ENCODE assay signal across 24 mouse cellular contexts in the genomic region with DNA sequence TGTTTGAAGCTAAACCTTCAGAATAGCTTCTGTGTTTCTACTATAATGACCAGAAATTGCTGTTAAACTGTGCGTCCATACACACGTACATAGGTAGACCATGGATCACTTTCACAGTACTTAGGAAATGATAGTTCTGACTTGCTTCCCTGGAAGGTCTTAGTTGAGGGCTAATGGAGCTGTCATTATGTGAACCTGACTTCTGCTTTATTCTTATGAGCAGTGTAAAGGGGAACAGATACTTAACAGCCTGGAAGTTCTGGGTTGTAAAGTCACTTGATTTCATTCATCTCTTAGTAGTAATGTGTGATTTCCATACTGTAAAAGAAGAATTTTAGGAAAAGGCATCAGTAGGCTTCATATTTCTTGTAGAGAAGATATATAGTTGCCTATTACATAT.
"Had no signal": no experiment of that assay in that cellular context is flagged by ENCODE, and none has a peak within 500 bp of the region (broad histone marks: within the 10 kb centered on the region; RNA-seq: fewer than 3 reads in every experiment).

No protein-coding gene starts in this region.

- H3K4me3 ChIP-seq: heart, embryonic 10.5 days; heart, embryonic 12.5 days; hindbrain, embryonic 13.5 days; hindbrain, embryonic 15.5 days; kidney, embryonic 15.5 days; limb, embryonic 13.5 days; limb, embryonic 15.5 days; liver, embryonic 12.5 days had no signal

- H3K27me3 ChIP-seq: heart, embryonic 12.5 days; hindbrain, embryonic 13.5 days; hindbrain, embryonic 15.5 days; kidney, embryonic 15.5 days; limb, embryonic 13.5 days; limb, embryonic 15.5 days; liver, embryonic 12.5 days had no signal

- DNase-seq: gastrocnemius, postnatal 25 days; heart, adult 18-20 months; heart, postnatal 10 days; heart, postnatal 36 days; kidney, adult 11 months; kidney, adult 2 months; kidney, adult 9 months; kidney, postnatal 14 days; kidney, postnatal 36 days; layer of hippocampus, adult 9-11 months; layer of hippocampus, postnatal 36 days; left cerebral cortex, postnatal 4 days had no signal

- H3K4me1 ChIP-seq: hindbrain, embryonic 15.5 days; limb, embryonic 13.5 days; limb, embryonic 15.5 days had no signal

- H3K36me3 ChIP-seq: hindbrain, embryonic 13.5 days; hindbrain, embryonic 15.5 days; kidney, embryonic 15.5 days; limb, embryonic 13.5 days; limb, embryonic 15.5 days had no signal

- ATAC-seq: hindbrain, postnatal 0 days; intestine, embryonic 16.5 days; liver, embryonic 12.5 days had no signal

- H3K9me3 ChIP-seq: heart, embryonic 10.5 days; hindbrain, embryonic 15.5 days; kidney, embryonic 15.5 days; limb, embryonic 15.5 days; liver, embryonic 12.5 days had no signal

- H3K9ac ChIP-seq: heart, embryonic 12.5 days; hindbrain, embryonic 13.5 days; hindbrain, embryonic 15.5 days; kidney, embryonic 15.5 days; limb, embryonic 13.5 days; limb, embryonic 15.5 days; liver, embryonic 12.5 days; liver, embryonic 14.5 days had no signal

- H3K27ac ChIP-seq: heart, embryonic 10.5 days; hindbrain, embryonic 13.5 days; hindbrain, embryonic 15.5 days; hindbrain, postnatal 0 days; kidney, embryonic 15.5 days; kidney, postnatal 0 days; limb, embryonic 13.5 days; limb, embryonic 15.5 days; liver, embryonic 12.5 days; liver, embryonic 14.5 days had no signal
